Mouse (Mus musculus) hematopoietic stem cell, adult 5-6 weeks (primary cell): Measurements from ENCODE around the gene Olfr156. TPM values are rescaled to one million over a fixed set of nuclear protein-coding genes. Genes with fewer than 3 reads are reported as not detected.

Source experiments
- ATAC-seq, 2 experiments: fragments of 125-278 bp in 1 of 2; replicated peaks in 1 of 2; 2 replicates each; pipeline ENCODE4 v1.8.0; 2016 to 2017; ENCODE audit warnings: inconsistent platforms in 2 of 2, mild to moderate bottlenecking in 2 of 2, moderate number of reproducible peaks in 2 of 2, low read depth in 1 of 2, moderate TSS enrichment in 1 of 2; ENCODE audit not compliant: low FRiP score in 2 of 2, poor library complexity in 2 of 2, severe bottlenecking in 2 of 2, insufficient read depth in 1 of 2, low TSS enrichment in 1 of 2
- total RNA-seq: library from RNA; stranded (forward); fragments of 172-1452, 232-1000 nt; gene quantifications from 2 replicates; pipeline ENCODE4 v1.2.3, GENCODE M21; 2017

The Olfr156 gene
- total RNA-seq, 1 experiment from 2014 or later = not detected

- ATAC-seq = no peak
Measured at GRCm38 (mm10) chr4:43770909-43771308, 52.8 kb downstream of the Olfr156 start, which contains the start of gene Olfr159. Gene Olfr159, minus strand, starts transcription at chr4:43771009.

Other genes with a start within 250 kb of the Olfr156 start
- gene Rgp1, start 245.2 kb downstream of the Olfr156 start, total RNA-seq = 13.6 and 41.0 TPM in 2 replicates
- gene Gba2, start 245.0 kb downstream of the Olfr156 start, total RNA-seq = 11.9 and 19.9 TPM in 2 replicates
- gene Msmp, start 239.4 kb downstream of the Olfr156 start, total RNA-seq = 0.40 TPM in 1 of 2 replicates, not detected in the other
- 4.2 and 7.2 TPM in 2 replicates for gene Npr2, start 192.0 kb downstream of the Olfr156 start, total RNA-seq
- gene Spag8, start 170.3 kb downstream of the Olfr156 start, total RNA-seq = not detected in 2 replicates
- 61.0 and 88.4 TPM in 2 replicates for gene Hint2, start 167.4 kb downstream of the Olfr156 start, total RNA-seq
- 1.3 and 1.8 TPM in 2 replicates for gene Tmem8b, start 154.9 kb downstream of the Olfr156 start, total RNA-seq
- gene Fam221b, start 154.8 kb downstream of the Olfr156 start, total RNA-seq = 0.44 and 0.50 TPM in 2 replicates
- not detected in 2 replicates for gene Olfr70, start 123.1 kb downstream of the Olfr156 start, total RNA-seq
- gene Olfr71, start 113.6 kb downstream of the Olfr156 start, total RNA-seq = not detected in 2 replicates
- gene Hrct1, start 96.7 kb downstream of the Olfr156 start, total RNA-seq = not detected in 2 replicates
- gene Spaar, start 93.9 kb downstream of the Olfr156 start, total RNA-seq = not detected in 2 replicates
- gene Olfr159, start 52.9 kb downstream of the Olfr156 start, total RNA-seq = not detected in 2 replicates
- not detected in 2 replicates for gene Olfr157, start 16.3 kb upstream of the Olfr156 start, total RNA-seq
- not detected in 2 replicates for gene Olfr155, start 27.7 kb upstream of the Olfr156 start, total RNA-seq
- 2.5 and 2.8 TPM in 2 replicates for gene Reck, start 51.6 kb upstream of the Olfr156 start, total RNA-seq
- gene Glipr2, start 133.5 kb upstream of the Olfr156 start, total RNA-seq = 40.2 and 62.5 TPM in 2 replicates
- gene Ccin, start 159.6 kb upstream of the Olfr156 start, total RNA-seq = 0.44 TPM in 1 of 2 replicates, not detected in the other
- 288 and 367 TPM in 2 replicates for gene Clta, start 180.6 kb upstream of the Olfr156 start, total RNA-seq